In genomic region chr16:36675902-36676301, GRCm38 (mm10) we compare ENCODE assay signal across 31 mouse cellular contexts. TPM values are rescaled to one million over a fixed set of nuclear protein-coding genes. Genes with fewer than 3 reads are reported as not detected.
"Had no signal": no experiment of that assay in that cellular context is flagged by ENCODE, and none has a peak within 500 bp of the region (broad histone marks: within the 10 kb centered on the region; RNA-seq: fewer than 3 reads in every experiment).

No protein-coding gene starts in this region.

- H3K27me3 ChIP-seq: limb, embryonic 12.5 days; limb, embryonic 13.5 days; limb, embryonic 15.5 days; liver, embryonic 12.5 days; liver, embryonic 13.5 days; liver, embryonic 15.5 days; lung, embryonic 15.5 days; megakaryocyte, embryonic 14.5 days; midbrain, embryonic 12.5 days; midbrain, embryonic 13.5 days; midbrain, embryonic 15.5 days; neural tube, embryonic 12.5 days had no signal

- H3K4me1 ChIP-seq: limb, embryonic 13.5 days; limb, embryonic 15.5 days; liver, embryonic 12.5 days; liver, embryonic 13.5 days; liver, embryonic 15.5 days; lung, embryonic 15.5 days; megakaryocyte, embryonic 14.5 days; midbrain, embryonic 12.5 days; midbrain, embryonic 13.5 days; midbrain, embryonic 15.5 days; neural tube, embryonic 12.5 days had no signal

- H3K9me3 ChIP-seq: limb, embryonic 10.5 days; limb, embryonic 12.5 days; limb, embryonic 13.5 days; limb, embryonic 15.5 days; liver, embryonic 12.5 days; liver, embryonic 13.5 days; liver, embryonic 15.5 days; lung, embryonic 15.5 days; megakaryocyte, embryonic 14.5 days; midbrain, embryonic 12.5 days; midbrain, embryonic 13.5 days; midbrain, embryonic 15.5 days; neural tube, embryonic 12.5 days had no signal

- ATAC-seq: liver, embryonic 12.5 days; liver, postnatal 0 days; midbrain, embryonic 13.5 days; midbrain, embryonic 15.5 days; midbrain, embryonic 16.5 days had no signal

- H3K4me2 ChIP-seq: limb, embryonic 12.5 days; limb, embryonic 13.5 days; limb, embryonic 15.5 days; liver, embryonic 11.5 days; liver, embryonic 12.5 days; liver, embryonic 13.5 days; liver, embryonic 15.5 days; lung, embryonic 14.5 days; lung, embryonic 15.5 days; midbrain, embryonic 12.5 days; midbrain, embryonic 13.5 days; midbrain, embryonic 15.5 days; neural tube, embryonic 12.5 days had no signal

- H3K4me3 ChIP-seq: limb, embryonic 10.5 days; limb, embryonic 12.5 days; limb, embryonic 13.5 days; limb, embryonic 15.5 days; liver, embryonic 12.5 days; liver, embryonic 13.5 days; liver, embryonic 15.5 days; lung, embryonic 15.5 days; megakaryocyte, embryonic 14.5 days; midbrain, embryonic 12.5 days; midbrain, embryonic 13.5 days; midbrain, embryonic 15.5 days; myocyte; neural tube, embryonic 12.5 days had no signal

- H3K27ac ChIP-seq: limb, embryonic 10.5 days; limb, embryonic 12.5 days; limb, embryonic 13.5 days; limb, embryonic 15.5 days; liver, embryonic 12.5 days; liver, embryonic 13.5 days; liver, embryonic 14.5 days; liver, embryonic 15.5 days; lung, embryonic 15.5 days; macrophage; midbrain, embryonic 12.5 days; midbrain, embryonic 13.5 days; midbrain, embryonic 15.5 days; neural tube, embryonic 12.5 days had no signal

- H3K9ac ChIP-seq: limb, embryonic 12.5 days; limb, embryonic 13.5 days; limb, embryonic 15.5 days; liver, embryonic 12.5 days; liver, embryonic 13.5 days; liver, embryonic 14.5 days; liver, embryonic 15.5 days; liver, postnatal 0 days; lung, embryonic 14.5 days; lung, embryonic 15.5 days; midbrain, embryonic 12.5 days; midbrain, embryonic 13.5 days; midbrain, embryonic 15.5 days; neural tube, embryonic 12.5 days had no signal

- H3K36me3 ChIP-seq: limb, embryonic 10.5 days; limb, embryonic 12.5 days; limb, embryonic 13.5 days; limb, embryonic 15.5 days; liver, embryonic 12.5 days; liver, embryonic 13.5 days; liver, embryonic 15.5 days; lung, embryonic 15.5 days; midbrain, embryonic 12.5 days; midbrain, embryonic 13.5 days; midbrain, embryonic 15.5 days; neural tube, embryonic 12.5 days had no signal

- DNase-seq: left cerebral cortex, postnatal 4 days; liver; liver, embryonic 13.5 days; liver, postnatal 0 days; lung, adult 18-20 months; lung, adult 2 months; lung, embryonic 14.5 days; lung, postnatal 10 days; lung, postnatal 14 days; lung, postnatal 36 days; lung, postnatal 4 days; midbrain, embryonic 14.5 days had no signal

RNA-seq across cellular contexts. Expression of gene Cd86, which starts 10.0 kb away (rescaled TPM):
- total RNA-seq: megakaryocyte-erythroid progenitor cell, adult 5-6 weeks had no signal
- polyA plus RNA-seq: myocyte had no signal

RNA-seq across cellular contexts. Expression of gene Ildr1, which starts 17.9 kb away (rescaled TPM):
- polyA plus RNA-seq: liver, embryonic 11.5 days; macrophage; midbrain, embryonic 12.5 days; midbrain, embryonic 13.5 days; myocyte; neural tube, embryonic 11.5 days; neural tube, embryonic 12.5 days had no signal
